Mouse (Mus musculus) hindbrain, embryonic 13.5 days (tissue): Measurements from ENCODE around the gene Taar4. TPM values are rescaled to one million over a fixed set of nuclear protein-coding genes. Genes with fewer than 3 reads are reported as not detected.

Experiments used
- ATAC-seq: fragments of 200-750 bp; cut with Nextera tagmentation; 2 replicates; pipeline ENCODE4 v1.8.0; 2017; ENCODE audit warnings: moderate TSS enrichment; ENCODE audit not compliant: low FRiP score
- H3K27ac ChIP-seq: fragments of 300-500 bp; sonication (generic); 2 replicates; pipeline ENCODE4 v1.5.1; 2015; ENCODE audit warnings: inconsistent platforms, mild to moderate bottlenecking, moderate library complexity
- H3K27me3 ChIP-seq: fragments of 300-500 bp; sonication (generic); 2 replicates; pipeline ENCODE4 v1.6.1; 2015; ENCODE audit warnings: mild to moderate bottlenecking, inconsistent platforms
- H3K36me3 ChIP-seq: fragments of 300-500 bp; sonication (generic); 2 replicates; pipeline ENCODE4 v1.6.1; 2015; ENCODE audit warnings: mild to moderate bottlenecking, inconsistent platforms
- H3K4me1 ChIP-seq: fragments of 300-500 bp; sonication (generic); replicated peaks from 2 replicates; pipeline ENCODE4 v1.6.1; 2015; ENCODE audit warnings: inconsistent platforms
- H3K4me2 ChIP-seq: fragments of 300-500 bp; sonication (generic); 2 replicates; pipeline ENCODE4 v1.6.1; 2015; ENCODE audit warnings: inconsistent platforms, mild to moderate bottlenecking, moderate library complexity
- H3K4me3 ChIP-seq: fragments of 300-500 bp; sonication (generic); 2 replicates; pipeline ENCODE4 v1.5.1; 2015; ENCODE audit warnings: mild to moderate bottlenecking, inconsistent platforms
- H3K9ac ChIP-seq: fragments of 300-500 bp; sonication (generic); 2 replicates; pipeline ENCODE4 v1.6.1; 2015; ENCODE audit warnings: mild to moderate bottlenecking, inconsistent platforms
- H3K9me3 ChIP-seq: fragments of 300-500 bp; sonication (generic); 2 replicates; pipeline ENCODE4 v1.6.1; 2016; ENCODE audit warnings: inconsistent platforms
- WGBS: fragments of 180-500 bp; shearing (Covaris S2); methylation state at CpG from one replicate; pipeline ENCODE4 v1.1.7; 2015; 5-methylcytosine and 5-hydroxymethylcytosine counted together
- polyA plus RNA-seq: library from polyadenylated mRNA; unstranded; fragments of >200 nt; fragmentation: Nextera tagmentation; extraction: Ambion mirVana; gene quantifications from 2 replicates; pipeline ENCODE4 v1.2.1, GENCODE M21; 2015

The Taar4 gene
- polyA plus RNA-seq, result not detected in 2 replicates

- no peak for ATAC-seq
- Histone ChIP-seq H3K27me3 (no peaks in the 10 kb centered on the region), H3K27ac (no peak within 1 kb of the TSS), H3K36me3 (no peaks in the 10 kb centered on the region), H3K9me3 (no peaks in the 10 kb centered on the region), H3K4me2 (no peak within 1 kb of the TSS), H3K4me3 (no peak within 1 kb of the TSS), H3K9ac (no peak within 1 kb of the TSS), H3K4me1 (no peaks in the 10 kb centered on the region)
- 93% methylated on average over 13 of the region's 13 CpGs for WGBS
Measured at GRCm38 (mm10) chr10:23960444-23960915, at the start of gene Taar4. Gene Taar4 (plus strand): TSS chr10:23960494.

DNA sequence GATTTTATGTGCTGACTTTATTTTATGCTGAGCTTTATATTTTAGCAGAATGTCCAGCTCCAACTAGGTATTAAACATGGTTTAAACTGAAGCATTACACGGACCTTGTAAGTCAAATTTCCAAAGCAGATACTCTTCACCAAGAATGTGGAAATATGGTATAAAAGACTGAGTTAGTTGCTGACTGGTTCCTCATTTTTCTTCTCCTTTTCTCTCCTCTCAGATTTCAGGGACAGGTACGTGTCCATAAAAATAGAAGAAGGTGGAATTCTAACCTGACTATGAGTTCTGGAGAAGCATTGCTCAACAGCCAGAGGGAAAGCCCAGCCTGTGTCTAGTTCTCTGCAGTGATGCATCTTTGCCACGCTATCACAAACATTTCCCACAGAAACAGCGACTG, 40.2 kb upstream of the Taar4 start, which contains the start of gene Taar1:
TSS of gene Taar1 (plus strand) at position 301 of the 400 bp plus-strand sequence.
- Histone ChIP-seq H3K4me1 (no peaks in the 10 kb centered on the region), H3K27me3 (no peaks in the 10 kb centered on the region), H3K9me3 (no peaks in the 10 kb centered on the region), H3K36me3 (no peaks in the 10 kb centered on the region), H3K4me3 (no peak within 1 kb of the TSS), H3K27ac (no peak within 1 kb of the TSS), H3K9ac (no peak within 1 kb of the TSS), H3K4me2 (no peak within 1 kb of the TSS)
- 90% methylated on average over 4 of the region's 4 CpGs for WGBS
- ATAC-seq, result no peak

DNA sequence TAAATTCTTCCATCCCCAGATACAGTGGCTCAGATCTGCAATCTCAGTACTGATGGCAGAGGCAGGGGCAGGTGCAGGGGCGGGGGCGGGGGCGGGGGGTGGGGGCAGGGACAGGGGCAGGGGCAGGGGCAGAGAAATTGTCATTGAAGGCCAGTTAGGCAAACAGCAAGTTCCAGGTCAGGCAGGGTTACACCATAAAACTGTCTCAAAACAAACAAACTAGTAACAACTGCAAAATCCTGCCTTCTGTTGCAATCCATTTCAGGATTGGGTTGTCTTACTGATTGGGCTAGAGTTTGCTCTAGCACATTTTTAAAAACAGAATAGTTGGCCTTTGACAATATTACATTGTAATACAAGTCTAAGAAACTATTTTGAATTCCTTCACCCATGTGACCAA, 37.8 kb upstream of the Taar4 start:
- Histone ChIP-seq H3K9me3 (no peaks in the 10 kb centered on the region), H3K9ac (no peak overlapping the region), H3K4me1 (no peaks in the 10 kb centered on the region), H3K27ac (no peak overlapping the region), H3K4me2 (no peak overlapping the region), H3K4me3 (no peak overlapping the region), H3K27me3 (no peaks in the 10 kb centered on the region), H3K36me3 (no peaks in the 10 kb centered on the region)
- WGBS, result 86% methylated on average over 3 of the region's 3 CpGs
- ATAC-seq, result no peak

- Histone ChIP-seq H3K27me3 (no peaks in the 10 kb centered on the region), H3K4me2 (no peak overlapping the region), H3K4me3 (no peak overlapping the region), H3K27ac (no peak overlapping the region), H3K9ac (no peak overlapping the region), H3K4me1 (no peaks in the 10 kb centered on the region), H3K9me3 (no peaks in the 10 kb centered on the region), H3K36me3 (no peaks in the 10 kb centered on the region)
- ATAC-seq, result no peak
- WGBS, result 91% methylated on average over 2 of the region's 2 CpGs
Measured at GRCm38 (mm10) chr10:23923941-23924340, 36.4 kb upstream of the Taar4 start.

DNA sequence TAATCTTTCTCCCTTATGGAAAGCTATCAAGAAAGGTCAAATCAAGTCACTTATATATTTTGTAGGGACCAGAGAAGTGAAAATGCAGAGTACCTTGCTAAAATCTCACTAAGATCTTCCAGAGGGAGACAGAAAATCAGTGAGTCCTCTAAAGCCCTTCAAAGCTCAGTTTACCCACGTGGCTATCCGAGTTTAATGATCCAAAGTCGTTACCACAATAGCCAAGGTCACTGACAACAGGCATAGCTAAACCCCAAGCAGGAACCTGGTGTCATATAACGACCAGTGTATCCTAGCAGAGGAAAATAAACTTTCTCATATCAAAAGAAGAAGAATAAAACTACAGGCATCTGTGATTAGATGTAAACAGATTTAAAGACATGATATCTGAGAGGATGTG, 22.7 kb upstream of the Taar4 start:
- no peak for ATAC-seq
- Histone ChIP-seq H3K9me3 (no peaks in the 10 kb centered on the region), H3K36me3 (no peaks in the 10 kb centered on the region), H3K27me3 (no peaks in the 10 kb centered on the region), H3K4me3 (no peak overlapping the region), H3K9ac (no peak overlapping the region), H3K4me2 (no peak overlapping the region), H3K4me1 (no peaks in the 10 kb centered on the region), H3K27ac (no peak overlapping the region)
- WGBS, result 46% methylated on average over 4 of the region's 4 CpGs

DNA sequence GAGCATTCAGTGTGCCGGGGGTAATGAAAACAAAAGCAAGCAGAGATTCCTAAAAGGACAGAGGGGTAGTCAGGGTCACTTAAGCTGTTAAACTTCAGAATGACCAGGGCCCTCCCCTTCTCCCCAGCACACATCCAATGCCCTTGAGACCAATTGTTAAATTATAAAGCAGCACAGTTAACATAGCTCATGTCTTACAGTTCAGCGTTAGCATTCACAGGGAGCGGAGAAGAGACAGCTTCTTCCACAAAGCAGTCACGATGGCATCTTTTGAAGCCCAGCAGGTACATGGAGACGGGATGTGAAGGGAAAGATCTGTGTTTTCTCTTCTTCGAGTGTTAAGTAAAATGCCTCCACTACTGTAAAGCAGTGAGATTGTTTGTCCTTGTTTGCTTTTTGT, 22.0 kb upstream of the Taar4 start, which contains the start of gene Taar2:
TSS of gene Taar2 (plus strand) at position 261 of the 400 bp plus-strand sequence.
- H3K9me3 ChIP-seq, result no peaks in the 10 kb centered on the region
- H3K27me3 ChIP-seq, result no peaks in the 10 kb centered on the region
- H3K27ac ChIP-seq, result no peak within 1 kb of the TSS
- WGBS, result 40% methylated on average over 6 of the region's 6 CpGs
- ATAC-seq, result no peak
- peak within 1 kb of the TSS; percentile 15; the same call in 1 of the 2 replicates for H3K4me2 ChIP-seq
- no peaks in the 10 kb centered on the region for H3K4me1 ChIP-seq
- no peak within 1 kb of the TSS for H3K4me3 ChIP-seq
- no peaks in the 10 kb centered on the region for H3K36me3 ChIP-seq
- no peak within 1 kb of the TSS for H3K9ac ChIP-seq

DNA sequence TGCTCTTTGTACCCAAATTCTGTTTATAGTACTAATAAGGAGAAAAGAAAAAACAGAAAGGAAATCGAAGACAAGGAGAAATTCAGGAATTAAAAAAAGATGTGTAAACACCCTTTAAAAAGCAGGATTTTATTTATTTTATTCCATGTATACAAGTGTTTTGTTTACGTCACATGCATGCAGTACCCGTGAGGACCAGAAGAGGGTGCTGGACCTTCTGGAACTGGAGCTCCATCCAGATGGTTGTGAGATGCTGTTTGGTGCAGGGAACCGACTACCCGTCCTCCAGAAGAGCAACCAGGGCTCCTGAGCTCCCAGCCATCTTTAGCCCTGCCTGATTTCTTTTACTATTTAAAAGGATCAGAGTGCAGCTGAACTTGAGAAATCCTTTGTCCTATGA, 17.8 kb upstream of the Taar4 start:
- Histone ChIP-seq H3K4me3 (no peak overlapping the region), H3K36me3 (no peaks in the 10 kb centered on the region), H3K4me1 (no peaks in the 10 kb centered on the region), H3K4me2 (no peak overlapping the region), H3K27ac (no peak overlapping the region), H3K27me3 (no peaks in the 10 kb centered on the region), H3K9me3 (no peaks in the 10 kb centered on the region), H3K9ac (no peak overlapping the region)
- 83% methylated on average over 5 of the region's 5 CpGs for WGBS
- ATAC-seq, result no peak

- no peaks in the 10 kb centered on the region for H3K9me3 ChIP-seq
- H3K9ac ChIP-seq, result no peak overlapping the region
- WGBS, result 77% methylated on average over 7 of the region's 7 CpGs
- no peak overlapping the region for H3K4me3 ChIP-seq
- no peak overlapping the region for H3K4me2 ChIP-seq
- no peaks in the 10 kb centered on the region for H3K27me3 ChIP-seq
- ATAC-seq, result no peak
- no peak overlapping the region for H3K27ac ChIP-seq
- no peaks in the 10 kb centered on the region for H3K36me3 ChIP-seq
- no peaks in the 10 kb centered on the region for H3K4me1 ChIP-seq
Measured at GRCm38 (mm10) chr10:23948026-23948425, 12.3 kb upstream of the Taar4 start.

- Histone ChIP-seq H3K4me1 (no peaks in the 10 kb centered on the region), H3K9ac (no peak within 1 kb of the TSS), H3K9me3 (no peaks in the 10 kb centered on the region), H3K4me3 (no peak within 1 kb of the TSS), H3K4me2 (no peak within 1 kb of the TSS), H3K27me3 (no peaks in the 10 kb centered on the region), H3K36me3 (no peaks in the 10 kb centered on the region), H3K27ac (no peak within 1 kb of the TSS)
- no peak for ATAC-seq
- 90% methylated on average over 16 of the region's 16 CpGs for WGBS
Measured at GRCm38 (mm10) chr10:23949508-23950005, 10.7 kb upstream of the Taar4 start, which contains the start of gene Taar3. Gene Taar3 (plus strand): TSS chr10:23949558.

- no peak for ATAC-seq
- Histone ChIP-seq H3K9ac (no peak overlapping the region), H3K27ac (no peak overlapping the region), H3K36me3 (no peaks in the 10 kb centered on the region), H3K4me2 (no peak overlapping the region), H3K4me1 (no peaks in the 10 kb centered on the region), H3K4me3 (no peak overlapping the region), H3K9me3 (no peaks in the 10 kb centered on the region), H3K27me3 (no peaks in the 10 kb centered on the region)
- WGBS, result 88% methylated on average over 6 of the region's 6 CpGs
Measured at GRCm38 (mm10) chr10:23951714-23952113, 8.6 kb upstream of the Taar4 start.

DNA sequence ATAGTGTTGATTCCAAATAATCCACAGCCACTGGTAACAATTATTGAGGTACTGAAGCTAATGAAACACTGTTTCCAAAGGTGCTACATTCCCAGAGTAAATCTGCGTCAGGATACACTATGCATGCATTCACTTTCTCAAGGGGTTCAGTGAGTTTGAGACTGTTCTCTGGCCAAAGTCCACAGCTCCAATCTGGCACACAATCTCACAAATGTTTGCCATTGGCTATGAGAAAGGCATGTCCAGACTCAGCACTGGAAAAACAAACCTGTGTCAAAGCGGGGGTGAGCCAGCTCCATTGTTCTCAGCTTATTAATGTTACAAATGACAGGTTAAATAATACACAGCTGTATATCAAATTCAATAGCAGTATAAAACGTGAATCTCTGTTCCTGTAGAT, 1.2 kb upstream of the Taar4 start:
- H3K4me2 ChIP-seq, result no peak overlapping the region
- 78% methylated on average over 3 of the region's 3 CpGs for WGBS
- no peaks in the 10 kb centered on the region for H3K36me3 ChIP-seq
- H3K4me3 ChIP-seq, result no peak overlapping the region
- no peaks in the 10 kb centered on the region for H3K4me1 ChIP-seq
- no peaks in the 10 kb centered on the region for H3K27me3 ChIP-seq
- H3K9ac ChIP-seq, result no peak overlapping the region
- H3K9me3 ChIP-seq, result no peaks in the 10 kb centered on the region
- H3K27ac ChIP-seq, result no peak overlapping the region
- ATAC-seq, result no peak

GRCm38 (mm10) chr10:23963444-23963843, 3.1 kb downstream of the Taar4 start:
- Histone ChIP-seq H3K27me3 (no peaks in the 10 kb centered on the region), H3K4me3 (no peak overlapping the region), H3K9ac (no peak overlapping the region), H3K36me3 (no peaks in the 10 kb centered on the region), H3K4me2 (no peak overlapping the region), H3K27ac (no peak overlapping the region), H3K9me3 (no peaks in the 10 kb centered on the region), H3K4me1 (no peaks in the 10 kb centered on the region)
- ATAC-seq, result no peak
- 66% methylated on average over 3 of the region's 3 CpGs for WGBS

DNA sequence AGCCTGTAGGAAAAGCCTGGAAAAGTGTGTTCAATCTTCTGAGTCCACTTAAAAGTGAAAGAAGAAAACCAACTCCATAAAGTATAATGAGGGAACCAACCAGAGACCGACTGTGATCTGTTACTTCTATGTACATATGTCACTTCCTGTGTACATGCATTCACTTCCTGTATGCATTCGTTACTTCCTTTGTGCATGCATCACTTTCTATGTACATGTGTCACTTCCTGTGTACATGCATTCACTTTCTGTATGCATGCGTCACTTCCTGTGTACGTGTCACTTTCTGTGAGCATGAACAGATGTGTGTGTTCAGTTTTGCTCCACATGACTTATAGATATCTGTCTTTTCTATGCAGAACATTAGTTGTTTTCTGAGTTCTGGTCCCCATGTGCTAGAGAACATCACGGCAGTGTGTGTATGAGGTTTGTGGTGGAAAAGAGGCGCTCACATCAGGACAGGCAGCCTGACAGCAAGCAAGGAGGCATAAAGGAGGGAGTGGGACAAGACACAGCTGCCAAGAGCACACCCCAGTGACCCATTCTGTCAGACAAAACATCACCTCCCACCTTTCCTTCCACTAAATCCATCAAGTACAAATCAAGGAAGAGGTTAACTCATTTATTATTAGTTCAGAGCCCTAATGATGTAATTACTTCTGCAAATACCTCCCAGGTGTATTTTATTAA, 4.8 kb downstream of the Taar4 start:
- WGBS, result 90% methylated on average over 6 of the region's 6 CpGs
- H3K27ac ChIP-seq, result no peak overlapping the region
- H3K9me3 ChIP-seq, result no peaks in the 10 kb centered on the region
- no peak overlapping the region for H3K9ac ChIP-seq
- H3K4me2 ChIP-seq, result no peak overlapping the region
- no peaks in the 10 kb centered on the region for H3K27me3 ChIP-seq
- no peaks in the 10 kb centered on the region for H3K36me3 ChIP-seq
- H3K4me1 ChIP-seq, result no peaks in the 10 kb centered on the region
- no peak for ATAC-seq
- H3K4me3 ChIP-seq, result no peak overlapping the region
